Mouse (Mus musculus) MEL (cell line): Measurements from ENCODE around the gene Tnni1. TPM values are rescaled to one million over a fixed set of nuclear protein-coding genes. Genes with fewer than 3 reads are reported as not detected.
A peak's percentile ranks its signal among the peaks of the same experiment; 100 is the strongest.

Source experiments
- DNase-seq: peaks from one replicate; pipeline ENCODE4 v3.0.0; 2011; ENCODE audit warnings: low read depth, low spot score
- H3K27ac ChIP-seq: 2 replicates; pipeline ENCODE4 v1.5.1; 2012; ENCODE audit warnings: low read depth, mild to moderate bottlenecking, control low read depth, low read length, moderate library complexity; ENCODE audit not compliant: control insufficient read depth
- H3K27me3 ChIP-seq, 2 experiments: fragments of 150-350 bp in 1 of 2; sonication (generic) in 1 of 2; 2 replicates each; pipeline ENCODE4 v1.6.1; 2012; ENCODE audit warnings: low read length in 2 of 2, mild to moderate bottlenecking in 2 of 2, improper control_type of control experiment in 1 of 2, moderate library complexity in 1 of 2; ENCODE audit not compliant: insufficient read depth in 2 of 2, control insufficient read depth in 1 of 2
- H3K36me3 ChIP-seq, 2 experiments: 2 replicates each; pipeline ENCODE4 v1.6.1; 2012 to 2014; ENCODE audit warnings: low read length in 2 of 2, improper control_type of control experiment in 1 of 2, inconsistent platforms in 1 of 2, mild to moderate bottlenecking in 1 of 2; ENCODE audit not compliant: insufficient read depth in 2 of 2, control insufficient read depth in 1 of 2
- H3K4me1 ChIP-seq, 2 experiments: fragments of 150-350 bp in 1 of 2; sonication (generic) in 1 of 2; 2 replicates each; pipeline ENCODE4 v1.6.1; 2012; ENCODE audit warnings: low read length in 2 of 2, improper control_type of control experiment in 1 of 2, mild to moderate bottlenecking in 1 of 2; ENCODE audit not compliant: insufficient read depth in 2 of 2, control insufficient read depth in 1 of 2
- H3K4me3 ChIP-seq, 2 experiments: fragments of 150-350 bp in 1 of 2; sonication (generic) in 1 of 2; 2 replicates each; pipeline ENCODE4 v1.5.1; 2012; ENCODE audit warnings: low read depth in 2 of 2, low read length in 2 of 2, mild to moderate bottlenecking in 2 of 2, moderate library complexity in 2 of 2, control low read depth in 1 of 2, improper control_type of control experiment in 1 of 2; ENCODE audit not compliant: control insufficient read depth in 1 of 2, insufficient read depth in 1 of 2
- H3K79me2 ChIP-seq: 2 replicates; pipeline ENCODE4 v1.6.1; 2012; ENCODE audit warnings: mild to moderate bottlenecking, low read length, moderate library complexity; ENCODE audit not compliant: control insufficient read depth, poor library complexity, insufficient read depth
- H3K9ac ChIP-seq: 2 replicates; pipeline ENCODE4 v1.6.1; 2012; ENCODE audit warnings: low read depth, mild to moderate bottlenecking, control low read depth, low read length, moderate library complexity; ENCODE audit not compliant: control insufficient read depth, poor library complexity, severe bottlenecking
- H3K9me3 ChIP-seq: fragments of 150-350 bp; sonication (generic); replicated peaks from 2 replicates; pipeline ENCODE4 v1.6.1; 2012; ENCODE audit warnings: mild to moderate bottlenecking, low read length, improper control_type of control experiment, moderate library complexity; ENCODE audit not compliant: insufficient read depth
- BHLHE40 ChIP-seq: IDR thresholded peaks from 2 replicates; pipeline ENCODE4 v1.6.1; 2012; ENCODE audit warnings: low read depth, mild to moderate bottlenecking, inconsistent platforms, low read length, improper control_type of control experiment, borderline replicate concordance
- CHD1 ChIP-seq: IDR thresholded peaks from 2 replicates; pipeline ENCODE4 v1.6.1; 2012; ENCODE audit warnings: low read depth, mild to moderate bottlenecking, inconsistent platforms, low read length, improper control_type of control experiment
- CHD2 ChIP-seq: IDR thresholded peaks from 2 replicates; pipeline ENCODE4 v1.6.1; 2011; ENCODE audit warnings: low read length, improper control_type of control experiment
- CTCF ChIP-seq, 3 experiments: IDR thresholded peaks in 2 of 3; conservative IDR thresholded peaks in 1 of 3; 2 replicates each; pipeline ENCODE4 v1.5.1; 2011 to 2012; ENCODE audit warnings: low read length in 3 of 3, low read depth in 2 of 3, mild to moderate bottlenecking in 2 of 3, improper control_type of control experiment in 1 of 3, inconsistent platforms in 1 of 3, mixed read lengths in 1 of 3, moderate library complexity in 1 of 3; ENCODE audit not compliant: control insufficient read depth in 1 of 3, insufficient read depth in 1 of 3, poor library complexity in 1 of 3, severe bottlenecking in 1 of 3
- ELF1 ChIP-seq: IDR thresholded peaks from 2 replicates; pipeline ENCODE4 v1.6.1; 2014; ENCODE audit warnings: low read depth, mild to moderate bottlenecking, inconsistent platforms, low read length, improper control_type of control experiment, moderate library complexity
- EP300 ChIP-seq, 2 experiments: IDR thresholded peaks; 2 replicates each; pipeline ENCODE4 v1.6.1; 2011; ENCODE audit warnings: improper control_type of control experiment in 2 of 2, low read length in 2 of 2, low read depth in 1 of 2, mild to moderate bottlenecking in 1 of 2
- GABPA ChIP-seq: IDR thresholded peaks from 2 replicates; pipeline ENCODE4 v1.6.1; 2012; ENCODE audit warnings: low read depth, mild to moderate bottlenecking, inconsistent platforms, low read length, improper control_type of control experiment, moderate library complexity
- GATA1 ChIP-seq: IDR thresholded peaks from 2 replicates; pipeline ENCODE4 v1.6.1; 2011; ENCODE audit warnings: low read depth, low read length, improper control_type of control experiment
- HCFC1 ChIP-seq: IDR thresholded peaks from 2 replicates; pipeline ENCODE4 v1.6.1; 2012; ENCODE audit warnings: low read depth, mild to moderate bottlenecking, inconsistent platforms, low read length, improper control_type of control experiment, moderate library complexity
- JUND ChIP-seq: IDR thresholded peaks from 2 replicates; pipeline ENCODE4 v1.6.1; 2011; ENCODE audit warnings: low read depth, mild to moderate bottlenecking, improper control_type of control experiment, low read length
- MAX ChIP-seq: IDR thresholded peaks from 2 replicates; pipeline ENCODE4 v1.6.1; 2011; ENCODE audit warnings: low read length, improper control_type of control experiment
- MAZ ChIP-seq: IDR thresholded peaks from 2 replicates; pipeline ENCODE4 v1.6.1; 2012; ENCODE audit warnings: low read depth, mild to moderate bottlenecking, inconsistent platforms, low read length, improper control_type of control experiment
- MEF2A ChIP-seq: IDR thresholded peaks from 2 replicates; pipeline ENCODE4 v1.6.1; 2014; ENCODE audit warnings: low read depth, mild to moderate bottlenecking, inconsistent platforms, low read length, improper control_type of control experiment; ENCODE audit not compliant: poor library complexity, insufficient replicate concordance, severe bottlenecking; ENCODE audit errors: extremely low read depth
- MXI1 ChIP-seq: IDR thresholded peaks from 2 replicates; pipeline ENCODE4 v1.6.1; 2011; ENCODE audit warnings: mild to moderate bottlenecking, low read depth, low read length, improper control_type of control experiment
- MYC ChIP-seq: IDR thresholded peaks from 2 replicates; pipeline ENCODE4 v1.6.1; 2011; ENCODE audit warnings: low read depth, mild to moderate bottlenecking, low read length, improper control_type of control experiment, moderate library complexity
- NELFE ChIP-seq: IDR thresholded peaks from 2 replicates; pipeline ENCODE4 v1.6.1; 2011; ENCODE audit warnings: low read depth, low read length, improper control_type of control experiment
- POLR2A ChIP-seq, 2 experiments: IDR thresholded peaks; 2 replicates each; pipeline ENCODE4 v1.6.1; 2011 to 2012; ENCODE audit warnings: low read length in 2 of 2, mild to moderate bottlenecking in 2 of 2, control low read depth in 1 of 2, improper control_type of control experiment in 1 of 2, low read depth in 1 of 2, moderate library complexity in 1 of 2; ENCODE audit not compliant: control insufficient read depth in 1 of 2, insufficient read depth in 1 of 2, poor library complexity in 1 of 2
- POLR2AphosphoS2 ChIP-seq: IDR thresholded peaks from 2 replicates; pipeline ENCODE4 v1.6.1; 2011; ENCODE audit warnings: low read length, improper control_type of control experiment
- RAD21 ChIP-seq: IDR thresholded peaks from 2 replicates; pipeline ENCODE4 v1.6.1; 2011; ENCODE audit warnings: mild to moderate bottlenecking, low read depth, low read length, improper control_type of control experiment
- SIN3A ChIP-seq: IDR thresholded peaks from 2 replicates; pipeline ENCODE4 v1.6.1; 2012; ENCODE audit warnings: low read length, improper control_type of control experiment, inconsistent platforms
- TAL1 ChIP-seq: IDR thresholded peaks from 2 replicates; pipeline ENCODE4 v1.6.1; 2012; ENCODE audit warnings: mild to moderate bottlenecking, inconsistent platforms, low read length, moderate library complexity, mixed read lengths
- TBP ChIP-seq: IDR thresholded peaks from 2 replicates; pipeline ENCODE4 v1.8.0; 2011; ENCODE audit warnings: low read depth, low read length, improper control_type of control experiment
- TCF12 ChIP-seq: IDR thresholded peaks from 2 replicates; pipeline ENCODE4 v1.6.1; 2014; ENCODE audit warnings: low read depth, mild to moderate bottlenecking, inconsistent platforms, low read length, improper control_type of control experiment, moderate library complexity
- UBTF ChIP-seq: IDR thresholded peaks from 2 replicates; pipeline ENCODE4 v1.6.1; 2012; ENCODE audit warnings: low read depth, mild to moderate bottlenecking, inconsistent platforms, low read length, improper control_type of control experiment, moderate library complexity, borderline replicate concordance; ENCODE audit not compliant: insufficient read depth
- USF1 ChIP-seq: IDR thresholded peaks from 2 replicates; pipeline ENCODE4 v1.6.1; 2014; ENCODE audit warnings: low read depth, mild to moderate bottlenecking, inconsistent platforms, low read length, improper control_type of control experiment, moderate library complexity
- USF2 ChIP-seq, 2 experiments: IDR thresholded peaks; 2 replicates each; pipeline ENCODE4 v1.6.1; 2011 to 2012; ENCODE audit warnings: improper control_type of control experiment in 2 of 2, low read length in 2 of 2, borderline replicate concordance in 1 of 2, inconsistent platforms in 1 of 2, low read depth in 1 of 2, mild to moderate bottlenecking in 1 of 2; ENCODE audit not compliant: insufficient read depth in 1 of 2
- ZC3H11A ChIP-seq: IDR thresholded peaks from 2 replicates; pipeline ENCODE4 v1.6.1; 2012; ENCODE audit warnings: low read depth, mild to moderate bottlenecking, inconsistent platforms, low read length, improper control_type of control experiment
- ZMIZ1 ChIP-seq: IDR thresholded peaks from 2 replicates; pipeline ENCODE4 v1.6.1; 2012; ENCODE audit warnings: low read depth, mild to moderate bottlenecking, inconsistent platforms, low read length, improper control_type of control experiment, moderate library complexity
- ZNF384 ChIP-seq: IDR thresholded peaks from 2 replicates; pipeline ENCODE4 v1.6.1; 2012; ENCODE audit warnings: low read depth, mild to moderate bottlenecking, inconsistent platforms, low read length, improper control_type of control experiment
- polyA plus RNA-seq, 2 experiments: library from polyadenylated mRNA; stranded (reverse) in 1 of 2; unstranded in 1 of 2; fragments of >175 nt in 1 of 2; fragments of >200 nt in 1 of 2; gene quantifications; 2 replicates each; pipeline versions ENCODE4 v1.2.1 to v1.2.4; 2012; ENCODE audit warnings: low replicate concordance in 2 of 2, low read depth in 1 of 2; ENCODE audit not compliant: insufficient read length in 2 of 2, insufficient read depth in 1 of 2, missing spikeins in 1 of 2
- total RNA-seq: library from RNA; depleted of rRNA; stranded (reverse); fragments of 300-350 nt; gene quantifications from 2 replicates; pipeline ENCODE4 v1.2.3, GENCODE M21; 2012

Tnni1 gene
- total and polyA plus RNA-seq, 3 experiments = 0.15 TPM; not detected in 2

DNA sequence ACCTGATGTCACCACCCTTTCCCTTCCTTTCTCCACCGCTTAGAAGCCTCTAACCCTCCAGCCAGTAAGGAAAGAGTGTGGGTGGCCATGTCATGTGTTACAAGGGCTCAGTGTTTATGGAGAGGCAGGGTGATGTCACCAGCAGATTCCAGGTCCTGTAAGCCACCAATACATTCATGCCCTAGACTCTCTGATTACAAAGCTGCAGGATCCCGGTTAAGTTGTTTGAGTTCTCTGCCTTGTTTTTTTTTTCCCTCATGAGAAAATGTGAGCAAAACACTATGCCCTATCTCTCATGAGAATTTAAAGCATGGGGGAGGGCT is 15.1 kb upstream of the Tnni1 start:
- TF ChIP-seq USF1 (no peak), ZNF384 (peak; percentile 13; the same call in 1 of the 2 replicates)
- H3K36me3 ChIP-seq = peaks cover 0 to 12% of the 10 kb centered on the region in 2 experiments; a peak in 2 of 4 replicates
- H3K27ac ChIP-seq = no peak overlapping the region
- no peak overlapping the region for H3K4me3 ChIP-seq
- H3K27me3 ChIP-seq = no peaks in the 10 kb centered on the region; a peak in 2 of 4 replicates
- H3K79me2 ChIP-seq = peaks cover 8% of the 10 kb centered on the region
- H3K4me1 ChIP-seq = peaks cover 10 to 18% of the 10 kb centered on the region in 2 experiments
- H3K9ac ChIP-seq = no peak overlapping the region
- no peak for DNase-seq
- no peaks in the 10 kb centered on the region for H3K9me3 ChIP-seq

DNA sequence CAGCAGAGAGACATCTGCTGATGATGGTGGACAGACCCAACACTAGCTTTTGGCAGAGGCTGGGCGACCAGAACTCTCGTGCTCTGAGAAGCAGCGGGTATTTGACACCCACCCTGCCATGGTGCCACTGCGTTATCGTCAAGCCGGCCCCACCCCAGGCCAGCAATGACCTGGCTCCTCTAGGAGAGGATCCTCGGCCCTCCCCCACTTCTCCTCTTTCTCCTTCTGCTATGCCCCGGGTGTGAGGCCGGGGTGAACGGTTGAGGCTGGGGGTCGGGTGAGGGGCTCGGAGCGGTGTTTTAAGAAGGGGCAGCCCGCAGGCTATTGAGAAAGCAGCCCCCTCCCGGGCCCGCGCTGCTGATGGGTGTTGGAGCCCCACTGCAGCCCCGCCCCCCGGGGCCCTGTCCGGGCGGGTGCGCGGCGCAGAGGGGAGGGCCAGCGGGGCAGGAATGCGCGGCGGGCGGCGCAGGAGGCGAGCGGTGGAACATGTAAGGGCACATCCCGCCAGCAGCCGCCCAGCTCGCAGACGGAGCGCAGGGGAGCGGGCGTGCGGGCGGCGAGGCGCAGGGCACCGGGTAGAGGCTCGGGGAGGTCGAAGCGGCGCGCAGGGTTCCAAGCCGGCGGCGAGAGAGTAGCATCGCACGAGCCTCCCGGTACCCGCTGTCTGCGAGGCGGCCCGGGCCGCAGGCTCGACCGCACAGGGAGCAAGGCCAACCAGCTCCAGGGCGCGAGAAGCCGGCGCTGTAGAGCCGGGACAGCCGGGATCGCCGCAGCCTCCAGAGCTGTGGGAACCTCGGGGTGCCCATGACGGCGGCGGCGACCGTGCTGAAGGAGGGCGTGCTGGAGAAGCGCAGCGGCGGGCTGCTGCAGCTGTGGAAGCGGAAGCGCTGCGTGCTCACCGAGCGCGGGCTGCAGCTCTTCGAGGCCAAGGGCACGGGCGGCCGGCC is 13.3 kb upstream of the Tnni1 start, which contains the start of gene Phlda3:
Gene Phlda3 (plus strand): TSS at position 475 of the 947 bp plus-strand sequence.
- H3K9ac ChIP-seq = peak within 1 kb of the TSS; percentile 82
- H3K27me3 ChIP-seq = no peaks in the 10 kb centered on the region; a peak in 2 of 4 replicates
- H3K4me3 ChIP-seq = peak within 1 kb of the TSS; percentile 71 to 97
- H3K27ac ChIP-seq = no peak within 1 kb of the TSS
- H3K36me3 ChIP-seq = peaks cover 0 to 18% of the 10 kb centered on the region in 2 experiments; a peak in 2 of 4 replicates
- peak; percentile 76 for DNase-seq
- H3K79me2 ChIP-seq = peaks cover 8% of the 10 kb centered on the region
- peaks cover 12 to 26% of the 10 kb centered on the region in 2 experiments for H3K4me1 ChIP-seq
- no peaks in the 10 kb centered on the region for H3K9me3 ChIP-seq
- TF ChIP-seq UBTF (peak; percentile 81; the same call in 1 of the 2 replicates), USF1 (no peak), JUND (no peak), CHD1 (no peak), BHLHE40 (no peak), CHD2 (no peak), ELF1 (peak; percentile 14; the same call in 1 of the 2 replicates), MAZ (peak; percentile 59), MEF2A (no peak), GATA1 (no peak), ZNF384 (no peak), MYC (no peak), SIN3A (no peak; the same call in 1 of the 2 replicates), EP300 (IDR thresholded peaks at IDR 0.05; ENCODE audit: low read depth in 1 of 2, low read length in 2 of 2) (no peak), POLR2AphosphoS2 (no peak), TCF12 (no peak), ZC3H11A (no peak), ZMIZ1 (no peak), MAX (peak; percentile 51; the same call in 1 of the 2 replicates), RAD21 (no peak), USF2 (IDR thresholded peaks at IDR 0.05; ENCODE audit: borderline replicate concordance in 1 of 2, insufficient read depth in 1 of 2, low read depth in 1 of 2, low read length in 2 of 2) (no peak), HCFC1 (no peak; the same call in 1 of the 2 replicates), TAL1 (no peak), TBP (no peak), NELFE (0 out of 2 replicates have a peak, but pooled peaks have one; percentile 40), CTCF (IDR thresholded peaks at IDR 0.05 in 2 of 3, conservative IDR thresholded peaks at IDR 0.05 in 1 of 3; ENCODE audit: control insufficient read depth in 1 of 3, insufficient read depth in 1 of 3, low read depth in 2 of 3, low read length in 3 of 3, poor library complexity in 1 of 3, severe bottlenecking in 1 of 3) (no peak), POLR2A (IDR thresholded peaks at IDR 0.05; ENCODE audit: control insufficient read depth in 1 of 2, insufficient read depth in 1 of 2, low read depth in 1 of 2, low read length in 2 of 2, poor library complexity in 1 of 2) (peak in 1 of 2 experiments; percentile 44; a peak in 1 of 4 replicates), MXI1 (no peak; the same call in 1 of the 2 replicates), GABPA (no peak)
